Mouse (Mus musculus): ENCODE results near the gene Zzef1. TPM values are rescaled to one million over a fixed set of nuclear protein-coding genes. Genes with fewer than 3 reads are reported as not detected.

The Zzef1 gene
- polyA plus RNA-seq, 2 experiments = 12.8 to 22.5 TPM

GRCm38 (mm10) chr11:72962378-72962777 is 166.4 kb downstream of the Zzef1 start:
- Histone ChIP-seq H3K9ac (ENCODE audit: low read depth, low read length, severe bottlenecking) (no peak overlapping the region), H3K4me2 (replicated peaks; ENCODE audit: low read depth, low read length, severe bottlenecking) (no peak overlapping the region), H3K4me1 (ENCODE audit: control insufficient read depth, insufficient read depth, low read length) (0 out of 2 replicates have a peak, but pooled peaks cover 3% of the 10 kb centered on the region), H3K27ac (replicated peaks; ENCODE audit: low read depth, low read length) (no peak overlapping the region), H3K36me3 (ENCODE audit: control insufficient read depth, insufficient read depth, low read length) (no peaks in the 10 kb centered on the region), H3K27me3 (ENCODE audit: control insufficient read depth, insufficient read depth, low read length) (peaks cover 44% of the 10 kb centered on the region), H3K9me3 (ENCODE audit: control insufficient read depth, low read length) (no peaks in the 10 kb centered on the region), H3K4me3 (replicated peaks; ENCODE audit: low read length) (no peak overlapping the region)
- ATAC-seq (ENCODE audit: low FRiP score, low read depth) = no peak
- no peak for DNase-seq (ENCODE audit: low spot score)
- no peak for TF ChIP-seq POLR2A (IDR thresholded peaks at IDR 0.05; ENCODE audit: borderline replicate concordance, extremely low read depth, insufficient read depth, insufficient read length)
- 80% methylated on average over 2 of the region's 2 CpGs for WGBS

- H3K36me3 ChIP-seq (ENCODE audit: control insufficient read depth, insufficient read depth, low read length) = no peaks in the 10 kb centered on the region
- ATAC-seq (ENCODE audit: low FRiP score, low read depth) (no peak), DNase-seq (ENCODE audit: low spot score) (no peak)
- H3K27ac ChIP-seq (replicated peaks; ENCODE audit: low read depth, low read length) = no peak overlapping the region
- peaks cover 44% of the 10 kb centered on the region for H3K27me3 ChIP-seq (ENCODE audit: control insufficient read depth, insufficient read depth, low read length)
- H3K9me3 ChIP-seq (ENCODE audit: control insufficient read depth, low read length) = no peaks in the 10 kb centered on the region
- no peak overlapping the region for H3K4me3 ChIP-seq (replicated peaks; ENCODE audit: low read length)
- no peak overlapping the region for H3K9ac ChIP-seq (ENCODE audit: low read depth, low read length, severe bottlenecking)
- H3K4me2 ChIP-seq (replicated peaks; ENCODE audit: low read depth, low read length, severe bottlenecking) = no peak overlapping the region
- TF ChIP-seq POLR2A (IDR thresholded peaks at IDR 0.05; ENCODE audit: borderline replicate concordance, extremely low read depth, insufficient read depth, insufficient read length) = no peak
- H3K4me1 ChIP-seq (ENCODE audit: control insufficient read depth, insufficient read depth, low read length) = 0 out of 2 replicates have a peak, but pooled peaks cover 3% of the 10 kb centered on the region
- 34% methylated on average over 7 of the region's 7 CpGs for WGBS
Observed at GRCm38 (mm10) chr11:72963058-72963788, 167.2 kb downstream of the Zzef1 start.

GRCm38 (mm10) chr11:72963789-72964294 is 167.8 kb downstream of the Zzef1 start:
- no peak overlapping the region for H3K27ac ChIP-seq (replicated peaks; ENCODE audit: low read depth, low read length)
- ATAC-seq (ENCODE audit: low FRiP score, low read depth) (no peak), DNase-seq (ENCODE audit: low spot score) (no peak)
- H3K9ac ChIP-seq (ENCODE audit: low read depth, low read length, severe bottlenecking) = no peak overlapping the region
- no peak for TF ChIP-seq POLR2A (IDR thresholded peaks at IDR 0.05; ENCODE audit: borderline replicate concordance, extremely low read depth, insufficient read depth, insufficient read length)
- H3K27me3 ChIP-seq (ENCODE audit: control insufficient read depth, insufficient read depth, low read length) = peaks cover 44% of the 10 kb centered on the region
- H3K4me2 ChIP-seq (replicated peaks; ENCODE audit: low read depth, low read length, severe bottlenecking) = no peak overlapping the region
- no peak overlapping the region for H3K4me3 ChIP-seq (replicated peaks; ENCODE audit: low read length)
- H3K9me3 ChIP-seq (ENCODE audit: control insufficient read depth, low read length) = no peaks in the 10 kb centered on the region
- H3K36me3 ChIP-seq (ENCODE audit: control insufficient read depth, insufficient read depth, low read length) = no peaks in the 10 kb centered on the region
- 51% methylated on average over 3 of the region's 3 CpGs for WGBS
- 0 out of 2 replicates have a peak, but pooled peaks cover 3% of the 10 kb centered on the region for H3K4me1 ChIP-seq (ENCODE audit: control insufficient read depth, insufficient read depth, low read length)

- Histone ChIP-seq H3K9ac (ENCODE audit: low read depth, low read length, severe bottlenecking) (no peak overlapping the region), H3K9me3 (ENCODE audit: control insufficient read depth, low read length) (no peaks in the 10 kb centered on the region), H3K4me1 (ENCODE audit: control insufficient read depth, insufficient read depth, low read length) (no peaks in the 10 kb centered on the region), H3K27ac (replicated peaks; ENCODE audit: low read depth, low read length) (no peak overlapping the region), H3K4me3 (replicated peaks; ENCODE audit: low read length) (no peak overlapping the region), H3K36me3 (ENCODE audit: control insufficient read depth, insufficient read depth, low read length) (no peaks in the 10 kb centered on the region), H3K4me2 (replicated peaks; ENCODE audit: low read depth, low read length, severe bottlenecking) (no peak overlapping the region), H3K27me3 (ENCODE audit: control insufficient read depth, insufficient read depth, low read length) (no peaks in the 10 kb centered on the region; the same call in 1 of the 2 replicates)
- DNase-seq (ENCODE audit: low spot score) (no peak), ATAC-seq (ENCODE audit: low FRiP score, low read depth) (no peak)
- 78% methylated on average over 13 of the region's 13 CpGs for WGBS
- TF ChIP-seq POLR2A (IDR thresholded peaks at IDR 0.05; ENCODE audit: borderline replicate concordance, extremely low read depth, insufficient read depth, insufficient read length) = no peak
Observed at GRCm38 (mm10) chr11:72974995-72975503, 179.0 kb downstream of the Zzef1 start.

Small RNA genes lying within 50 kb of the gene (microRNA-seq; reads per million reads assigned to microRNA genes)
- not detected for gene Gm44467

Other genes with a start within 250 kb of the Zzef1 start
- gene Spns3, start 245.7 kb upstream of the Zzef1 start, polyA plus RNA-seq (2012; rRNA removed) = 0.41 and 0.50 TPM in 2 replicates
- 0.62 and 0.68 TPM in 2 replicates for gene Spns3, start 245.7 kb upstream of the Zzef1 start, polyA plus RNA-seq (2014; fragmentation: Nextera tagmentation; extraction: Ambion mirVana)
- 30.4 and 30.5 TPM in 2 replicates for gene Ube2g1, start 188.9 kb upstream of the Zzef1 start, polyA plus RNA-seq (2012; rRNA removed)
- 69.7 and 74.8 TPM in 2 replicates for gene Ube2g1, start 188.9 kb upstream of the Zzef1 start, polyA plus RNA-seq (2014; fragmentation: Nextera tagmentation; extraction: Ambion mirVana)
- gene Ankfy1, start 106.2 kb upstream of the Zzef1 start, polyA plus RNA-seq (2012; rRNA removed) = 33.4 and 36.4 TPM in 2 replicates
- 29.0 and 33.1 TPM in 2 replicates for gene Ankfy1, start 106.2 kb upstream of the Zzef1 start, polyA plus RNA-seq (2014; fragmentation: Nextera tagmentation; extraction: Ambion mirVana)
- 4.5 and 5.2 TPM in 2 replicates for gene Cyb5d2, start 84 bp upstream of the Zzef1 start, polyA plus RNA-seq (2012; rRNA removed)
- 3.0 and 5.0 TPM in 2 replicates for gene Cyb5d2, start 84 bp upstream of the Zzef1 start, polyA plus RNA-seq (2014; fragmentation: Nextera tagmentation; extraction: Ambion mirVana)
- 2.6 and 2.7 TPM in 2 replicates for gene Atp2a3, start 164.9 kb downstream of the Zzef1 start, polyA plus RNA-seq (2012; rRNA removed)
- gene Atp2a3, start 164.9 kb downstream of the Zzef1 start, polyA plus RNA-seq (2014; fragmentation: Nextera tagmentation; extraction: Ambion mirVana) = 2.3 TPM in 2 replicates
- gene P2rx1, start 202.9 kb downstream of the Zzef1 start, polyA plus RNA-seq (2012; rRNA removed) = 1.8 and 2.1 TPM in 2 replicates
- 1.9 and 2.2 TPM in 2 replicates for gene P2rx1, start 202.9 kb downstream of the Zzef1 start, polyA plus RNA-seq (2014; fragmentation: Nextera tagmentation; extraction: Ambion mirVana)
- gene Camkk1, start 222.8 kb downstream of the Zzef1 start, polyA plus RNA-seq (2012; rRNA removed) = 11.1 and 11.4 TPM in 2 replicates
- 5.5 and 5.8 TPM in 2 replicates for gene Camkk1, start 222.8 kb downstream of the Zzef1 start, polyA plus RNA-seq (2014; fragmentation: Nextera tagmentation; extraction: Ambion mirVana)